ENCODE assay signal across 8 mouse cellular contexts in genomic region chr3:89245688-89246171, GRCm38 (mm10). TPM values are rescaled to one million over a fixed set of nuclear protein-coding genes. Genes with fewer than 3 reads are reported as not detected.
DNase-seq lines count a peak whose midpoint lies in the region; ATAC-seq lines count a peak whose summit lies in the region.

Gene Krtcap2, plus strand, starts transcription at chr3:89245966.

- 0 out of 2 replicates have a peak, but pooled peaks cover 5% of the 10 kb centered on the region for H3K36me3 ChIP-seq in liver, embryonic 13.5 days

- intact Hi-C loops in gastrocnemius, postnatal 36 days (cut with DNase I) = no loop called here

- H3K4me1 ChIP-seq in liver, embryonic 13.5 days (replicated peaks) = peaks cover 57% of the 10 kb centered on the region

- peak within 1 kb of the TSS; percentile 35 for H3K27ac ChIP-seq in liver, embryonic 13.5 days

- peak; percentile 80 for DNase-seq in CD4-positive, CD25-positive, alpha-beta regulatory T cell, adult 2 months (ENCODE audit: low read depth, low spot score)
- peak; percentile 81 for DNase-seq in MN1 (ENCODE audit: low spot score)
- DNase-seq in embryo, embryonic 11 days = peak; percentile 61
- no peak for DNase-seq in gastrocnemius, postnatal 36 days
- no peak for DNase-seq in liver, embryonic 13.5 days
- DNase-seq in right cerebral cortex, adult 2 months (ENCODE audit: low spot score in 2 of 2) = peak; percentile 70 to 75
- DNase-seq in Muller cell, postnatal 12 days (ENCODE audit: inconsistent ontology term) = no peak

- 8% methylated on average over 20 of the region's 20 CpGs for WGBS in liver, embryonic 13.5 days (ENCODE audit: insufficient replicate concordance)

- H3K4me3 ChIP-seq in liver, embryonic 13.5 days (replicated peaks) = peak within 1 kb of the TSS; percentile 71

- H3K9me3 ChIP-seq in liver, embryonic 13.5 days (replicated peaks) = no peaks in the 10 kb centered on the region

- H3K9ac ChIP-seq in liver, embryonic 13.5 days = peak within 1 kb of the TSS; percentile 76

- peak; percentile 14 for ATAC-seq in inflammation-experienced regulatory T-cells, adult 6 months
- ATAC-seq in liver, embryonic 13.5 days (ENCODE audit: low read depth) = peak; percentile 2; the same call in 1 of the 2 replicates

- H3K27me3 ChIP-seq in liver, embryonic 13.5 days = peaks cover 32% of the 10 kb centered on the region

- H3K4me2 ChIP-seq in liver, embryonic 13.5 days = peak within 1 kb of the TSS; percentile 90

RNA-seq across cellular contexts. Expression of gene Krtcap2, which starts in this region (rescaled TPM):
- total RNA-seq in gastrocnemius, postnatal 36 days (2021) = 10 to 100 TPM; 58.3 to 63.3 TPM
- polyA plus RNA-seq in inflammation-experienced regulatory T-cells, adult 6 months (2017; shearing (Covaris generic)) = 100 to 1,000 TPM; 271 to 458 (median 303) TPM
- 152 and 155 TPM in 2 replicates for polyA plus RNA-seq in liver, embryonic 13.5 days (2015; fragmentation: Nextera tagmentation; extraction: Ambion mirVana)

Comparison
In these comparisons a context has a peak if more than half of its experiments do, and no peak if none do; other contexts are left out.
1. DNase-seq: peak in CD4-positive, CD25-positive, alpha-beta regulatory T cell, adult 2 months (single experiment), MN1 (single experiment), embryo, embryonic 11 days (single experiment) and right cerebral cortex, adult 2 months (2 of 2); none in gastrocnemius, postnatal 36 days (0 of 2), liver, embryonic 13.5 days (single experiment) and Muller cell, postnatal 12 days (single experiment).